Mouse (Mus musculus) ES-Bruce4 (cell line): ENCODE data around the gene Ahr.

ENCODE experiments used
- CTCF ChIP-seq: IDR thresholded peaks from one replicate; pipeline ENCODE4 v1.8.1; 2011; ENCODE audit warnings: low read depth, low read length
- EP300 ChIP-seq: IDR thresholded peaks from 2 replicates; pipeline ENCODE4 v1.6.1; 2011; ENCODE audit warnings: low read depth, low read length; ENCODE audit not compliant: insufficient read depth
- POLR2A ChIP-seq: IDR thresholded peaks from one replicate; pipeline ENCODE4 v1.8.1; 2011; ENCODE audit warnings: low read length; ENCODE audit not compliant: insufficient read depth

DNA sequence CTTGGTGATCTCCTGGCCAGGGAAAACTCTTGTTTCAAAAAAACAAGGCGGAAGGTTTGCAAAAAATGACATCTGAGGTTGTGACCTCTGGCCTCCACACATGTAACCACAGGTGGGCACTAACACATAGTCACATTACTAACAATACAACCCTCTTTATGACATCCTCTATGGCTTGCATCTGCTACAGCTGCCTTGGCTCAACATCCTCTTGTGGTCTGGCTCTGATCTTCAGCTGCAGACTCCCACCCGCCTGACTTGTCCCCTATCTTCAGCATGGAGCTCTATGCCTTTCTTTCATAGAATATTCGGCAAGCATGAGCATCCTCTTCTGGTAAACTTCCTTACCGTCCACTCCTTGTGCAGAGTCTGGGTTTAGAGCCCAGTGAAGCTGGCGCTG lies 24.1 kb downstream of the Ahr start:
- TF ChIP-seq CTCF (no peak), POLR2A (no peak), EP300 (no peak)
